Mouse (Mus musculus) cerebellum, adult 2 months (tissue): ENCODE measurements around the gene 4921507P07Rik.

ENCODE experiments used
- CTCF ChIP-seq: fragments of 200-500 bp; IDR thresholded peaks from 2 replicates; pipeline ENCODE4 v1.5.1; 2011; ENCODE audit warnings: low read depth, mild to moderate bottlenecking, control low read depth, low read length, moderate library complexity, borderline replicate concordance; ENCODE audit not compliant: insufficient read depth
- POLR2A ChIP-seq: fragments of 200-500 bp; IDR thresholded peaks from 2 replicates; pipeline ENCODE4 v1.6.1; 2011; ENCODE audit warnings: low read length, control low read depth, borderline replicate concordance; ENCODE audit not compliant: insufficient read depth

- no peak for TF ChIP-seq POLR2A
- TF ChIP-seq CTCF: peak; percentile 17; the same call in 1 of the 2 replicates
Measured at GRCm38 (mm10) chr6:50594372-50594771, 2.1 kb downstream of the 4921507P07Rik start.
